Mouse (Mus musculus) midbrain, embryonic 12.5 days (tissue): Measurements from ENCODE around the gene Fam19a1. TPM values are rescaled to one million over a fixed set of nuclear protein-coding genes. Genes with fewer than 3 reads are reported as not detected.
A peak's percentile ranks its signal among the peaks of the same experiment; 100 is the strongest.

Experiments used
- ATAC-seq: fragments of 200-750 bp; cut with Nextera tagmentation; 2 replicates; pipeline ENCODE4 v1.8.0; 2017; ENCODE audit warnings: low read depth, moderate TSS enrichment, moderate library complexity; ENCODE audit not compliant: low FRiP score
- H3K27ac ChIP-seq: fragments of 300-500 bp; sonication (generic); replicated peaks from 2 replicates; pipeline ENCODE4 v1.5.1; 2016; ENCODE audit warnings: mild to moderate bottlenecking
- H3K27me3 ChIP-seq: fragments of 300-500 bp; sonication (generic); 2 replicates; pipeline ENCODE4 v1.6.1; 2016; ENCODE audit warnings: mild to moderate bottlenecking
- H3K36me3 ChIP-seq: fragments of 300-500 bp; sonication (generic); 2 replicates; pipeline ENCODE4 v1.6.1; 2016
- H3K4me1 ChIP-seq: fragments of 300-500 bp; sonication (generic); 2 replicates; pipeline ENCODE4 v1.6.1; 2016
- H3K4me2 ChIP-seq: fragments of 300-500 bp; sonication (generic); replicated peaks from 2 replicates; pipeline ENCODE4 v1.6.1; 2016; ENCODE audit warnings: mild to moderate bottlenecking, moderate library complexity
- H3K4me3 ChIP-seq: fragments of 300-500 bp; sonication (generic); 2 replicates; pipeline ENCODE4 v1.5.1; 2016; ENCODE audit warnings: mild to moderate bottlenecking
- H3K9ac ChIP-seq: fragments of 300-500 bp; sonication (generic); replicated peaks from 2 replicates; pipeline ENCODE4 v1.6.1; 2016; ENCODE audit warnings: mild to moderate bottlenecking, moderate library complexity
- H3K9me3 ChIP-seq: fragments of 300-500 bp; sonication (generic); 2 replicates; pipeline ENCODE4 v1.6.1; 2016; ENCODE audit warnings: mild to moderate bottlenecking
- WGBS: fragments of 180-500 bp; shearing (Covaris S2); methylation state at CpG from one replicate; pipeline ENCODE4 v1.1.7; 2016; 5-methylcytosine and 5-hydroxymethylcytosine counted together
- polyA plus RNA-seq: library from polyadenylated mRNA; unstranded; fragments of >200 nt; fragmentation: Nextera tagmentation; extraction: Ambion mirVana; gene quantifications from 2 replicates; pipeline ENCODE4 v1.2.1, GENCODE M21; 2016

Fam19a1 gene
- polyA plus RNA-seq, 1 experiment from 2014 or later: 1.7 TPM

- Histone ChIP-seq H3K4me1 (no peaks in the 10 kb centered on the region), H3K9ac (no peak overlapping the region), H3K9me3 (no peaks in the 10 kb centered on the region), H3K4me3 (no peak overlapping the region), H3K4me2 (no peak overlapping the region), H3K27ac (no peak overlapping the region), H3K27me3 (no peaks in the 10 kb centered on the region), H3K36me3 (no peaks in the 10 kb centered on the region)
- no peak for ATAC-seq
- 89% methylated on average over 4 of the region's 4 CpGs for WGBS
These were observed 334.5 kb downstream of the Fam19a1 start for GRCm38 (mm10) chr6:96447466-96447865.

GRCm38 (mm10) chr6:96456266-96456665 lies 343.3 kb downstream of the Fam19a1 start:
- no peaks in the 10 kb centered on the region for H3K36me3 ChIP-seq
- H3K27me3 ChIP-seq: no peaks in the 10 kb centered on the region
- no peak overlapping the region for H3K4me2 ChIP-seq
- H3K4me1 ChIP-seq: no peaks in the 10 kb centered on the region
- ATAC-seq: no peak
- H3K4me3 ChIP-seq: no peak overlapping the region
- H3K27ac ChIP-seq: no peak overlapping the region
- WGBS: 66% methylated on average over 1 of the region's 1 CpGs
- H3K9me3 ChIP-seq: no peaks in the 10 kb centered on the region
- no peak overlapping the region for H3K9ac ChIP-seq

- Histone ChIP-seq H3K4me2 (no peak overlapping the region), H3K9me3 (no peaks in the 10 kb centered on the region), H3K4me3 (no peak overlapping the region), H3K4me1 (no peaks in the 10 kb centered on the region), H3K27ac (no peak overlapping the region), H3K36me3 (no peaks in the 10 kb centered on the region), H3K27me3 (no peaks in the 10 kb centered on the region), H3K9ac (no peak overlapping the region)
- ATAC-seq: 0 out of 2 replicates have a peak, but pooled peaks have one; percentile 12
- WGBS: 49% methylated on average over 6 of the region's 6 CpGs
These were observed 344.8 kb downstream of the Fam19a1 start for GRCm38 (mm10) chr6:96457590-96458259.

- Histone ChIP-seq H3K27ac (no peak overlapping the region), H3K4me1 (no peaks in the 10 kb centered on the region), H3K9me3 (no peaks in the 10 kb centered on the region), H3K4me2 (no peak overlapping the region), H3K36me3 (no peaks in the 10 kb centered on the region), H3K4me3 (no peak overlapping the region), H3K27me3 (no peaks in the 10 kb centered on the region), H3K9ac (no peak overlapping the region)
- no peak for ATAC-seq
- WGBS: 75% methylated on average over 4 of the region's 4 CpGs
These were observed 346.1 kb downstream of the Fam19a1 start for GRCm38 (mm10) chr6:96459041-96459440.

GRCm38 (mm10) chr6:96499464-96499863 lies 386.5 kb downstream of the Fam19a1 start:
- Histone ChIP-seq H3K27me3 (no peaks in the 10 kb centered on the region), H3K4me2 (no peak overlapping the region), H3K36me3 (no peaks in the 10 kb centered on the region), H3K27ac (no peak overlapping the region), H3K4me1 (no peaks in the 10 kb centered on the region), H3K9me3 (no peaks in the 10 kb centered on the region), H3K4me3 (no peak overlapping the region), H3K9ac (no peak overlapping the region)
- 78% methylated on average over 5 of the region's 5 CpGs for WGBS
- ATAC-seq: no peak

GRCm38 (mm10) chr6:96541600-96541999 lies 428.6 kb downstream of the Fam19a1 start:
- no peak overlapping the region for H3K27ac ChIP-seq

GRCm38 (mm10) chr6:96544832-96545231 lies 431.9 kb downstream of the Fam19a1 start:
- Histone ChIP-seq H3K27me3 (no peaks in the 10 kb centered on the region), H3K9me3 (no peaks in the 10 kb centered on the region), H3K4me2 (no peak overlapping the region), H3K4me1 (peaks cover 8% of the 10 kb centered on the region), H3K27ac (no peak overlapping the region), H3K4me3 (no peak overlapping the region), H3K9ac (no peak overlapping the region), H3K36me3 (no peaks in the 10 kb centered on the region)
- WGBS: 56% methylated on average over 3 of the region's 3 CpGs
- ATAC-seq: no peak; the same call in 1 of the 2 replicates

More at GRCm38 (mm10) chr6:96541600-96541999, 428.6 kb downstream of the Fam19a1 start:
- no peak overlapping the region for H3K9ac ChIP-seq
- no peaks in the 10 kb centered on the region for H3K9me3 ChIP-seq
- H3K4me3 ChIP-seq: no peak overlapping the region
- H3K4me2 ChIP-seq: no peak overlapping the region
- ATAC-seq: no peak
- H3K4me1 ChIP-seq: peaks cover 8% of the 10 kb centered on the region
- WGBS: 85% methylated on average over 2 of the region's 2 CpGs
- no peaks in the 10 kb centered on the region for H3K36me3 ChIP-seq
- H3K27me3 ChIP-seq: no peaks in the 10 kb centered on the region

GRCm38 (mm10) chr6:96550431-96550830 lies 437.5 kb downstream of the Fam19a1 start:
- ATAC-seq: no peak
- Histone ChIP-seq H3K36me3 (no peaks in the 10 kb centered on the region), H3K9me3 (no peaks in the 10 kb centered on the region), H3K4me3 (no peak overlapping the region), H3K4me1 (no peaks in the 10 kb centered on the region), H3K27ac (no peak overlapping the region), H3K4me2 (no peak overlapping the region), H3K27me3 (no peaks in the 10 kb centered on the region), H3K9ac (no peak overlapping the region)
- WGBS: 90% methylated on average over 4 of the region's 4 CpGs

GRCm38 (mm10) chr6:96578649-96579048 lies 465.7 kb downstream of the Fam19a1 start:
- H3K27me3 ChIP-seq: no peaks in the 10 kb centered on the region
- H3K9ac ChIP-seq: no peak overlapping the region
- no peak for ATAC-seq
- H3K4me1 ChIP-seq: no peaks in the 10 kb centered on the region
- H3K4me2 ChIP-seq: no peak overlapping the region
- no peak overlapping the region for H3K27ac ChIP-seq
- H3K4me3 ChIP-seq: no peak overlapping the region
- H3K9me3 ChIP-seq: no peaks in the 10 kb centered on the region
- WGBS: 83% methylated on average over 5 of the region's 5 CpGs
- H3K36me3 ChIP-seq: no peaks in the 10 kb centered on the region

GRCm38 (mm10) chr6:96580726-96581125 lies 467.8 kb downstream of the Fam19a1 start:
- Histone ChIP-seq H3K36me3 (no peaks in the 10 kb centered on the region), H3K4me1 (no peaks in the 10 kb centered on the region), H3K27me3 (no peaks in the 10 kb centered on the region), H3K4me3 (no peak overlapping the region), H3K27ac (no peak overlapping the region), H3K9me3 (no peaks in the 10 kb centered on the region), H3K9ac (no peak overlapping the region), H3K4me2 (no peak overlapping the region)
- WGBS: 82% methylated on average over 4 of the region's 4 CpGs
- ATAC-seq: no peak

- no peaks in the 10 kb centered on the region for H3K27me3 ChIP-seq
- no peaks in the 10 kb centered on the region for H3K9me3 ChIP-seq
- H3K4me2 ChIP-seq: no peak overlapping the region
- no peak overlapping the region for H3K9ac ChIP-seq
- no peak overlapping the region for H3K4me3 ChIP-seq
- H3K27ac ChIP-seq: no peak overlapping the region
- WGBS: 83% methylated on average over 3 of the region's 3 CpGs
- no peak for ATAC-seq
- no peaks in the 10 kb centered on the region for H3K36me3 ChIP-seq
- H3K4me1 ChIP-seq: no peaks in the 10 kb centered on the region
These were observed 468.2 kb downstream of the Fam19a1 start for GRCm38 (mm10) chr6:96581187-96581586.

- Histone ChIP-seq H3K9me3 (no peaks in the 10 kb centered on the region), H3K4me1 (no peaks in the 10 kb centered on the region), H3K4me2 (no peak overlapping the region), H3K27me3 (no peaks in the 10 kb centered on the region), H3K27ac (no peak overlapping the region), H3K9ac (no peak overlapping the region), H3K36me3 (no peaks in the 10 kb centered on the region), H3K4me3 (no peak overlapping the region)
- 93% methylated on average over 4 of the region's 4 CpGs for WGBS
- no peak for ATAC-seq
These were observed 474.5 kb downstream of the Fam19a1 start for GRCm38 (mm10) chr6:96587427-96587826.

- Histone ChIP-seq H3K4me3 (no peak overlapping the region), H3K27ac (no peak overlapping the region), H3K27me3 (no peaks in the 10 kb centered on the region), H3K9me3 (no peaks in the 10 kb centered on the region), H3K36me3 (no peaks in the 10 kb centered on the region), H3K4me1 (no peaks in the 10 kb centered on the region), H3K4me2 (no peak overlapping the region), H3K9ac (no peak overlapping the region)
- ATAC-seq: no peak
- WGBS: 85% methylated on average over 1 of the region's 1 CpGs
These were observed 480.1 kb downstream of the Fam19a1 start for GRCm38 (mm10) chr6:96593031-96593430.
